Comparison of ENCODE assay signal across 8 mouse cellular contexts in the genomic region with DNA sequence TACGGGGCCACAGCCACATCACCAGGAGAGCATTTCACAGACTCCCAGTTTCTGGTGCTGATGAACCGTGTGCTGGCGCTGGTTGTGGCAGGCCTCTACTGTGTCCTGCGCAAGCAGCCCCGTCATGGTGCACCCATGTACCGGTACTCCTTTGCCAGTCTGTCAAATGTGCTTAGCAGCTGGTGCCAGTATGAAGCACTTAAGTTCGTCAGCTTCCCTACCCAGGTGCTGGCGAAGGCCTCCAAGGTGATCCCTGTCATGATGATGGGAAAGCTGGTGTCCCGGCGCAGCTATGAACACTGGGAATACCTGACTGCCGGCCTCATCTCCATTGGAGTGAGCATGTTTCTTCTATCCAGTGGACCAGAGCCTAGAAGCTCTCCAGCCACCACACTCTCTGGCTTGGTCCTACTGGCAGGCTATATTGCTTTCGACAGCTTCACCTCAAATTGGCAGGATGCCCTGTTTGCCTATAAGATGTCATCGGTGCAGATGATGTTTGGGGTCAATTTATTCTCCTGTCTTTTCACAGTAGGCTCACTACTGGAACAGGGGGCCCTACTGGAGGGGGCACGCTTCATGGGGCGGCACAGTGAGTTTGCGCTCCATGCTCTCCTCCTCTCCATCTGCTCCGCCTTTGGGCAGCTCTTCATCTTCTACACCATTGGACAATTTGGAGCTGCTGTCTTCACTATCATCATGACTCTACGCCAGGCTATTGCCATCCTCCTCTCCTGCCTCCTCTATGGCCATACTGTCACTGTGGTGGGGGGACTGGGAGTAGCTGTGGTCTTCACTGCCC. TPM values are rescaled to one million over a fixed set of nuclear protein-coding genes. Genes with fewer than 3 reads are reported as not detected.
DNase-seq lines count a peak whose midpoint lies in the region; ATAC-seq lines count a peak whose summit lies in the region.

No protein-coding gene starts in this region.

- peaks cover 17% of the 10 kb centered on the region for H3K4me1 ChIP-seq in limb, embryonic 11.5 days (ENCODE audit: control insufficient read depth, insufficient read depth, low read length)

- H3K27me3 ChIP-seq in limb, embryonic 11.5 days (ENCODE audit: control insufficient read depth, insufficient read depth, low read length) = no peaks in the 10 kb centered on the region

- peak; percentile 5; the same call in 1 of the 2 replicates for ATAC-seq in frontal cortex, adult (ENCODE audit: low TSS enrichment)
- ATAC-seq in limb, embryonic 11.5 days (ENCODE audit: insufficient number of reproducible peaks, low FRiP score, low TSS enrichment, low read depth) = no peak

- no peak for DNase-seq in frontal cortex, postnatal 25 days (ENCODE audit: low spot score in 2 of 2)
- DNase-seq in right cerebral cortex, postnatal 25 days = peak; percentile 30
- DNase-seq in right cerebral cortex, postnatal 36 days (ENCODE audit: low spot score in 2 of 2) = no peak
- DNase-seq in limb, embryonic 11.5 days (ENCODE audit: low spot score) = no peak
- no peak for DNase-seq in urinary bladder, postnatal 14 days (ENCODE audit: low spot score)
- DNase-seq in ovary, adult 18-20 months (ENCODE audit: low spot score) = no peak
- DNase-seq in urinary bladder, postnatal 4 days (ENCODE audit: low spot score in 2 of 2) = no peak

- WGBS in limb, embryonic 11.5 days = 77% methylated on average over 18 of the region's 18 CpGs

- no peaks in the 10 kb centered on the region for H3K9me3 ChIP-seq in limb, embryonic 11.5 days (ENCODE audit: control insufficient read depth, low read length)

- H3K9ac ChIP-seq in limb, embryonic 11.5 days (ENCODE audit: low read length) = no peak overlapping the region

- no peak overlapping the region; the same call in 1 of the 2 replicates for H3K27ac ChIP-seq in limb, embryonic 11.5 days (replicated peaks; ENCODE audit: low read depth, low read length)

- H3K4me2 ChIP-seq in limb, embryonic 11.5 days (ENCODE audit: low read depth, severe bottlenecking) = no peak overlapping the region

- H3K36me3 ChIP-seq in limb, embryonic 11.5 days (ENCODE audit: control insufficient read depth, insufficient read depth, low read length) = peaks cover 44% of the 10 kb centered on the region

- 0 out of 2 replicates have a peak overlapping the region, but pooled peaks have one; percentile 5 for H3K4me3 ChIP-seq in limb, embryonic 11.5 days (ENCODE audit: low read depth, low read length)

RNA-seq across cellular contexts. Expression of gene Slc35b2, which starts 2.9 kb away (rescaled TPM):
- polyA plus RNA-seq in limb, embryonic 11.5 days (2014; fragmentation: Nextera tagmentation; extraction: Ambion mirVana) = 90.5 and 92.0 TPM in 2 replicates

RNA-seq across cellular contexts. Expression of gene Hsp90ab1, which starts 6.5 kb away (rescaled TPM):
- polyA plus RNA-seq in limb, embryonic 11.5 days (2014; fragmentation: Nextera tagmentation; extraction: Ambion mirVana) = 1,903 and 1,914 TPM in 2 replicates

RNA-seq across cellular contexts. Expression of gene Nfkbie, which starts 11.1 kb away (rescaled TPM):
- 5.6 and 6.2 TPM in 2 replicates for polyA plus RNA-seq in limb, embryonic 11.5 days (2014; fragmentation: Nextera tagmentation; extraction: Ambion mirVana)

RNA-seq across cellular contexts. Expression of gene Tmem151b, which starts 17.1 kb away (rescaled TPM):
- polyA plus RNA-seq in limb, embryonic 11.5 days (2014; fragmentation: Nextera tagmentation; extraction: Ambion mirVana) = 5.2 and 5.7 TPM in 2 replicates

RNA-seq across cellular contexts. Expression of gene Slc29a1, which starts 32.8 kb away (rescaled TPM):
- polyA plus RNA-seq in limb, embryonic 11.5 days (2014; fragmentation: Nextera tagmentation; extraction: Ambion mirVana) = 38.9 and 41.4 TPM in 2 replicates
